Mouse (Mus musculus) heart, embryonic 11.5 days (tissue): ENCODE results near the gene Gm37240. TPM values are rescaled to one million over a fixed set of nuclear protein-coding genes. Genes with fewer than 3 reads are reported as not detected.

ENCODE experiments used
- microRNA counts: library from miRNA; unstranded; fragments of <30 nt; microRNA quantifications from one replicate; lab custom pipeline; 2015
- microRNA-seq: library from miRNA; unstranded; fragments of <30 nt; microRNA quantifications from one replicate; pipeline ENCODE4, GENCODE M21; 2016; ENCODE audit warnings: borderline number of aligned reads
- polyA plus RNA-seq: library from polyadenylated mRNA; unstranded; fragments of >200 nt; fragmentation: Nextera tagmentation; extraction: Ambion mirVana; gene quantifications from 2 replicates; pipeline ENCODE4 v1.2.1, GENCODE M21; 2014

The Gm37240 gene
- polyA plus RNA-seq, 1 experiment from 2014 or later, result 4.5 TPM

MicroRNAs encoded within 50 kb of the gene (microRNA counts, 519-probe panel; counts per million panel counts)
- 32.2 counts per million for microRNA mmu-miR-466k (lab: Ali Mortazavi, UCI)

Small RNA genes lying within 50 kb of the gene (microRNA-seq; reads per million reads assigned to microRNA genes)
- gene Mir466k, result not detected

Other genes starting within 250 kb of the Gm37240 start
- gene Fam160a1, start 70.2 kb downstream of the Gm37240 start, polyA plus RNA-seq, result 2.7 and 3.4 TPM in 2 replicates
- 0.93 and 1.2 TPM in 2 replicates for gene Glt28d2, start within 50 bp of the Gm37240 start, polyA plus RNA-seq
- 13.8 and 14.6 TPM in 2 replicates for gene Sh3d19, start 83.6 kb upstream of the Gm37240 start, polyA plus RNA-seq
- gene Prss48, start 115.0 kb upstream of the Gm37240 start, polyA plus RNA-seq, result not detected in 2 replicates